8 mouse cellular contexts compared by ENCODE assay signal in the genomic region with DNA sequence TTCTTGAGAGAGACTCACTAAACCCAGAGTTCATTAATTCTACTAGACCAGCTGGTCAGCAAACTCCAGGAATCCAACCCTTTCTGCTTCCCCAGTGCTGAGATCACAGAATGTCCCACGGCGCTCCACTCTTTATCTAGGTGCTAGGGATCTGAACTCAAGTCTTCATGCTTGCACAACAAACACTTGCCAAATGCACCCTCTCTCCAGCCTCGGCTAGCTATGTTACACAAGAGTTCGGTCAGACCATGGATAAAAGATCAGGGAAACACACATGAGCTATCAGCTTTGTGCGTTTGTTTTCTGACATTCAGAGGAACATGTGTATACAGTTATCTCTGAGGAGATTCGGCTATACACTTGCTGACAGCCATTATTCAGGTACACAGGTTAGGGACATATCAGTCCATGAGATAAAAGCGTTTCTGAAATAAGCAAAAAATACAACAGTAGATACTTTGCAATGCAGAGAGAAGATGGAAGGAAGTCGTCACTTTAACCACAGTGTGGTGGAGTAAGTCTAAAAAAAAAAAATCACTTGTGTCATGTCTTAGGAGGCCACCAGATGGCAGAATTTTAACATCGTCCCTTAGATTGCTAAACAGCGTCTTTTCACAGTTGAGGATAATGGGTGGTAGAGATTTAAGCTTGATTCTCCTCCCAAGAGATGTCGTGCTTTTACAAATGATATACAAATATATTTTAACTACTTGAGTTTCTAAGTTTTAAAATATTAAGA. TPM values are rescaled to one million over a fixed set of nuclear protein-coding genes. Genes with fewer than 3 reads are reported as not detected.
A peak's percentile ranks its signal among the peaks of the same experiment; 100 is the strongest.
DNase-seq lines count a peak whose midpoint lies in the region; ATAC-seq lines count a peak whose summit lies in the region.

No protein-coding gene starts in this region.

- ATAC-seq in cerebellum, adult (ENCODE audit: insufficient number of reproducible peaks, low FRiP score, low TSS enrichment): no peak

- DNase-seq in cerebellum, postnatal 10 days: peak; percentile 57 to 70
- peak; percentile 35 to 49 for DNase-seq in layer of hippocampus, postnatal 10 days (ENCODE audit: low spot score in 2 of 2)
- no peak for DNase-seq in layer of hippocampus, adult 9-11 months
- peak; percentile 67 for DNase-seq in NIH3T3 (ENCODE audit: low read depth)
- DNase-seq in induced T-regulatory cell, adult 2 months (ENCODE audit: low read depth): peak; percentile 26
- no peak for DNase-seq in urinary bladder, postnatal 36 days (ENCODE audit: low spot score in 2 of 2)
- DNase-seq in spleen, postnatal 14 days (ENCODE audit: low spot score in 2 of 2): no peak

RNA-seq across cellular contexts. Expression of a gene that starts 35.5 kb away (rescaled TPM):
- total RNA-seq in layer of hippocampus, postnatal 10 days (2021): 10 to 100 TPM; 40.5 to 43.0 TPM

RNA-seq across cellular contexts. Expression of a gene that starts 46.3 kb away (rescaled TPM):
- 10 to 100 TPM; 85.8 to 94.2 TPM for total RNA-seq in layer of hippocampus, postnatal 10 days (2021)

Comparison
In these comparisons a context has a peak if more than half of its experiments do, and no peak if none do; other contexts are left out.
1. DNase-seq: peak in cerebellum, postnatal 10 days (2 of 2), layer of hippocampus, postnatal 10 days (2 of 2), NIH3T3 (single experiment) and induced T-regulatory cell, adult 2 months (single experiment); none in layer of hippocampus, adult 9-11 months (single experiment), urinary bladder, postnatal 36 days (0 of 2) and spleen, postnatal 14 days (0 of 2).